Mouse (Mus musculus) kidney, embryonic 14.5 days (tissue): ENCODE data around the gene Trim65. TPM values are rescaled to one million over a fixed set of nuclear protein-coding genes. Genes with fewer than 3 reads are reported as not detected.

ENCODE experiments used
- ATAC-seq: fragments of 200-750 bp; cut with Nextera tagmentation; 2 replicates; pipeline ENCODE4 v1.8.0; 2017; ENCODE audit warnings: moderate number of reproducible peaks, mild to moderate bottlenecking, moderate TSS enrichment, moderate library complexity; ENCODE audit not compliant: low FRiP score, low TSS enrichment
- H3K27ac ChIP-seq: fragments of 300-500 bp; sonication (generic); 2 replicates; pipeline ENCODE4 v1.5.1; 2014; ENCODE audit warnings: low read depth, mild to moderate bottlenecking, low read length, moderate library complexity, mixed read lengths
- H3K27me3 ChIP-seq: fragments of 300-500 bp; sonication (generic); 2 replicates; pipeline ENCODE4 v1.6.1; 2014; ENCODE audit warnings: mild to moderate bottlenecking, low read length; ENCODE audit not compliant: control insufficient read depth, insufficient read depth
- H3K36me3 ChIP-seq: fragments of 300-500 bp; sonication (generic); 2 replicates; pipeline ENCODE4 v1.6.1; 2014; ENCODE audit warnings: low read length, mixed read lengths; ENCODE audit not compliant: control insufficient read depth, insufficient read depth
- H3K4me1 ChIP-seq: fragments of 300-500 bp; sonication (generic); 2 replicates; pipeline ENCODE4 v1.6.1; 2014; ENCODE audit warnings: low read length, mixed read lengths; ENCODE audit not compliant: control insufficient read depth, insufficient read depth
- H3K4me2 ChIP-seq: fragments of 300-500 bp; sonication (generic); replicated peaks from 2 replicates; pipeline ENCODE4 v1.6.1; 2014; ENCODE audit warnings: low read depth, mild to moderate bottlenecking, low read length
- H3K4me3 ChIP-seq: fragments of 300-500 bp; sonication (generic); 2 replicates; pipeline ENCODE4 v1.5.1; 2014; ENCODE audit warnings: mild to moderate bottlenecking, low read length
- H3K9ac ChIP-seq: fragments of 300-500 bp; sonication (generic); 2 replicates; pipeline ENCODE4 v1.6.1; 2014; ENCODE audit warnings: low read depth, mild to moderate bottlenecking, low read length, moderate library complexity
- H3K9me3 ChIP-seq: fragments of 300-500 bp; sonication (generic); 2 replicates; pipeline ENCODE4 v1.6.1; 2016; ENCODE audit warnings: low read length; ENCODE audit not compliant: control insufficient read depth
- WGBS: fragments of 180-500 bp; shearing (Covaris S2); extraction: QIAGEN DNeasy Blood & Tissue Kit; methylation state at CpG from one replicate; pipeline ENCODE4 v1.1.7; 2014; 5-methylcytosine and 5-hydroxymethylcytosine counted together
- polyA plus RNA-seq: library from polyadenylated mRNA; unstranded; fragments of >200 nt; fragmentation: Nextera tagmentation; extraction: Ambion mirVana; gene quantifications from 2 replicates; pipeline ENCODE4 v1.2.1, GENCODE M21; 2014

Gene Trim65
- polyA plus RNA-seq, 1 experiment from 2014 or later: 4.1 TPM

GRCm38 (mm10) chr11:116078676-116079320, 52.1 kb downstream of the Trim65 start:
- peak overlapping the region; percentile 37; the same call in 1 of the 2 replicates for H3K27ac ChIP-seq
- H3K4me1 ChIP-seq: peaks cover 10% of the 10 kb centered on the region
- 44% methylated on average over 10 of the region's 10 CpGs for WGBS
- no peak for ATAC-seq
- H3K4me2 ChIP-seq: no peak overlapping the region; the same call in none of the 2 replicates
- no peak overlapping the region for H3K4me3 ChIP-seq
- H3K36me3 ChIP-seq: peaks cover 49% of the 10 kb centered on the region
- H3K9me3 ChIP-seq: no peaks in the 10 kb centered on the region
- H3K9ac ChIP-seq: peak overlapping the region; percentile 31; the same call in 1 of the 2 replicates
- H3K27me3 ChIP-seq: no peaks in the 10 kb centered on the region

DNA sequence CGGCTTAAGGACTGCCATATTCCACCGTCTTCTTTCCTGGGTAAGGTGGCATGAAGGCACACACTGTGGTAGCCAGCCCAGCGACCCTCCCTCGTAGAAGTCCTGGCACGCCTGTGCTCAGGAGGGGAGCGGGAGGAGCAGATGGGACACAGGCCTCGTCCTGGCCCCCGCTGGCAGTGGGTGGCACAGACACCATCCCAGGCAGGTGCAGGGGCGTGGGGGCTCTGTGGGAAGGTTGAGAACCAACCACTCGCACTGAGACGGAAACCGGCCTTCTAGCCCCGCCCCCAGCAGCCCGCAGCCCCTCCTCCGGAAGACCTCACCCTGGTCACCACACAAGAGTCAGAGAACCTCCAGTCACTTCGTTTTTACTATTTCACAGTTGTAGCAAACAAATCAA, 52.7 kb downstream of the Trim65 start:
- Histone ChIP-seq H3K27me3 (no peaks in the 10 kb centered on the region), H3K4me2 (peak overlapping the region; percentile 49), H3K4me1 (peaks cover 10% of the 10 kb centered on the region), H3K9ac (peak overlapping the region; percentile 50; the same call in 1 of the 2 replicates), H3K4me3 (peak overlapping the region; percentile 27), H3K27ac (peak overlapping the region; percentile 14; the same call in 1 of the 2 replicates), H3K36me3 (peaks cover 43% of the 10 kb centered on the region), H3K9me3 (no peaks in the 10 kb centered on the region)
- WGBS: 8% methylated on average over 16 of the region's 16 CpGs
- ATAC-seq: 0 out of 2 replicates have a peak, but pooled peaks have one; percentile 30

DNA sequence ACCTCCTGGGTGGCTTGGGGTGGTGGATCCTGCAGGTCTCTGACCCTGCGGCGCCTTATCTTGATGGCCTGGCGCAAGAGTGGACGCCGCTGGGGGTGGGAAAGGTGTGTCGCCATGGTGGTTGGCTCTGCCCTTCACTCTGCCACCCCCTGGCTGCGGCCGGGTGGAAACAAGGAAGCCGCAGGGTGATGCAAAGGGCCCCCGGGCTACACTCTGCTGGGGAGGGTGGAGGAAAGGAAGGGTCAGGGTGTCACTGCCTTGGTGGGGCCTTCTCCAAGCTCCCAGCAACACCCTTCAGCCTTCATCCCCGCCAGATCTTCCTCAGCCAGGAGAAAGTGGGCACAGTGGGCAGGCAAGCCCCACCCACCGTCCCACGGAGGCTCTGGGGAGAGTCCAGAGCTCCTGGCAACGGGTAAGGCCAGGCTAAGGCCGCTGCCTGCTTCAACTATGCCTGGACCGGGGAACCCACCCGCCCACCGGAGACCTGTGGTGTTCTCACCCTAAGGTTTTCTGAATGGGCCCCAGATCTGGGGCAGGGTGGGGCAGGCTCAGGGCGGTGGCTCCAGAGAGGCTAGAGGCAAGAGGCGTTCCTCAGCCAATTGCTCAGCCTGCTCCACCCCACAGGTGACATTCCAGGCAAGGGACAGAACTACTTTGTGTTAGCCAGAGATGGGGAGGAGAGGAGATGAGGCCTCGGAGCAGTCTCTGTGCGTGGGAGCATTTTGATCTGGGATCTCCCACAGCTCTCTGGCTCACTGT, 53.3 kb downstream of the Trim65 start, which contains the start of gene Unc13d:
Unc13d (minus strand) TSS at position 516 of the 759 bp plus-strand sequence.
- Histone ChIP-seq H3K9ac (peak within 1 kb of the TSS; percentile 50; the same call in 1 of the 2 replicates), H3K27ac (peak within 1 kb of the TSS; percentile 37; the same call in 1 of the 2 replicates), H3K9me3 (no peaks in the 10 kb centered on the region), H3K36me3 (peaks cover 39% of the 10 kb centered on the region), H3K27me3 (no peaks in the 10 kb centered on the region), H3K4me2 (peak within 1 kb of the TSS; percentile 49), H3K4me1 (peaks cover 10% of the 10 kb centered on the region), H3K4me3 (peak within 1 kb of the TSS; percentile 27)
- no peak for ATAC-seq
- WGBS: 53% methylated on average over 22 of the region's 22 CpGs

DNA sequence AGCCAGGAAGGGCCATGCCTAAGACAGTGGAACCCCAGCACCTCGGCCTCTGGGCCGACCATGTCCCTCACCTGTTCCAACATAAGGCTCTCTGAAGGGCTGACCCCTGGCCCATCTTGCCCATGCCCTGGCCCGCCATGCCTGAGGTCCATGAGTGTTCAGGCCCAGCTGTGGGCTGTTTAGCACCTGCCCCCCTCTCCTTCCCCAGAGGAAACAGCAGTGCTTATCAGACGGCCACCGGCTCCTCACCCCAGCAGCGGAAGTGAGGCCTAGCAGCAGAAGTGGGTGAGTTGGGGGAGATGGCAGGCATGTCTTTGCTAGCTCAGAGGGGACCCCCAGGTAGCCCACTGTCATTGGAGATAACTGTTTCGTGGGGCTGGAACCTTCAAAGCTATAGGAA, 54.1 kb downstream of the Trim65 start:
- Histone ChIP-seq H3K9me3 (no peaks in the 10 kb centered on the region), H3K4me2 (no peak overlapping the region), H3K9ac (no peak overlapping the region), H3K36me3 (peaks cover 32% of the 10 kb centered on the region), H3K4me3 (no peak overlapping the region), H3K27ac (no peak overlapping the region), H3K4me1 (peaks cover 10% of the 10 kb centered on the region), H3K27me3 (no peaks in the 10 kb centered on the region)
- no peak for ATAC-seq
- WGBS: 84% methylated on average over 7 of the region's 7 CpGs

- Histone ChIP-seq H3K4me3 (no peak overlapping the region), H3K4me1 (peaks cover 10% of the 10 kb centered on the region), H3K9me3 (no peaks in the 10 kb centered on the region), H3K27ac (no peak overlapping the region), H3K36me3 (peaks cover 26% of the 10 kb centered on the region), H3K4me2 (no peak overlapping the region), H3K9ac (no peak overlapping the region), H3K27me3 (no peaks in the 10 kb centered on the region)
- no peak for ATAC-seq
- 66% methylated on average over 7 of the region's 7 CpGs for WGBS
Observed at GRCm38 (mm10) chr11:116076266-116076540, 54.7 kb downstream of the Trim65 start.

DNA sequence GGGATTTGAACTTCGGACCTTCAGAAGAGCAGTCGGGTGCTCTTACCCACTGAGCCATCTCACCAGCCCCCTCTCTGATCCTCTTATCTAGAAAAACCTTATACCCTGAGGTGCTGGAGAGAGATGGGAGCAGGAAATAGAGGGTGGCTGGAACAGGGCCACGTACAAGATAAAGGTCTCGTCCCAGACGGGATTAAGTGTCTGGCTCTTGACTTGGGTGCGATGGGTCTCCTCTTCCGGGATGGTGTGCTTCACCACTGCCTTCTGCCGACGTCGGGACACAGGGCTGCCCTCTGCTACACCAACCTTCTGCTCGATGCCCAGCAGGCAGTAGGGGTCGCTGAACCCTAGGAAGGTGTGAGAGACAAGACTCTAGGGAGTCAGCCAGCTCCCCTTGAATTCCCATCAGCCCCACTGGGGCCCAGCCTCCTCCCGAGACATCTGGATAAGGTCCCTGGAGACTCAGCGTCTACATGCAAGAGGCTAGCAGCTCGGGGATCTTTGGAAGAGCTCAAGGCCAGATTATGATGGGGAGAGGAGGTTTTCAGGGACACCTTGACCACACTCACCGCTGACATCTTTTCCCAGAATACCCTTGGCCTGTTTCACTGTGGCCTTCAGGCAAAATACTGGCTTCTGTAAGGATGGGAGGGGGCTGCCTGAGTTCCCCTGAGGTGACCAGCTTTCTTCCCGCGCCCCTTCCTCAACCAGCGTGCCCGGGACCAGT, 55.2 kb downstream of the Trim65 start:
- ATAC-seq: no peak
- H3K9me3 ChIP-seq: no peaks in the 10 kb centered on the region
- H3K4me2 ChIP-seq: no peak overlapping the region
- H3K36me3 ChIP-seq: peaks cover 21% of the 10 kb centered on the region
- H3K4me3 ChIP-seq: no peak overlapping the region
- H3K27me3 ChIP-seq: no peaks in the 10 kb centered on the region
- WGBS: 63% methylated on average over 20 of the region's 20 CpGs
- peaks cover 10% of the 10 kb centered on the region for H3K4me1 ChIP-seq
- no peak overlapping the region for H3K9ac ChIP-seq
- H3K27ac ChIP-seq: no peak overlapping the region

DNA sequence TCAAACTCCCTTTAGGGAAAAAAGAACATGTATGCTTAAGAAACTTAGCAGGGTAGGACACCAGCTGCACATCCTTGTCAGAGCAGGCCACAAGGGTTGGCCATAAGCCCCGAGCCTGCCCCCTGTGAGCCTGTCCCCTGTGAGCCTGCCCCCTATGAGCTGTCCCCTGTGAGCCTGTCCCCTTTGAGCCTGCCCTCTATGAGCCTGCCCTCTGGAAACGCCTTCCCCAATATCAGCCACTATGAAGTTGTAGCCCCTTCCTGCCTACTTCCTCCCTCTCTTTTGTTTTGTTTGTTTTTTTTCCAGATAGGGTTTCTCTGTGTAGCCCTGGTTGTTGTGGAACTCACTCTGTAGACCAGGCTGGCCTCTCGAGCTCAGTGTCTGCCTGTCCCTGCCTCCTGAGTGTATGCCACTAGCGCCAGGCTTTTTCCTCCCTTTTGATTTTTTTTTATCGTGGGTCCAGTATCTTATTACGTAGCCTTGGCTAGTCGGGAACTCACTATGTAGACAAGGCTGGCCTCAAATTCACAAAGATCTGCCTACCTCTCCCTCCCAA, 56.4 kb downstream of the Trim65 start:
- H3K36me3 ChIP-seq: peaks cover 9% of the 10 kb centered on the region
- 48% methylated on average over 7 of the region's 7 CpGs for WGBS
- no peak for ATAC-seq
- H3K4me3 ChIP-seq: no peak overlapping the region
- H3K27me3 ChIP-seq: no peaks in the 10 kb centered on the region
- H3K4me2 ChIP-seq: no peak overlapping the region
- H3K9ac ChIP-seq: no peak overlapping the region
- no peaks in the 10 kb centered on the region for H3K9me3 ChIP-seq
- H3K27ac ChIP-seq: no peak overlapping the region
- peaks cover 10% of the 10 kb centered on the region for H3K4me1 ChIP-seq

GRCm38 (mm10) chr11:116072608-116073007, 58.3 kb downstream of the Trim65 start:
- Histone ChIP-seq H3K4me1 (no peaks in the 10 kb centered on the region), H3K27ac (no peak overlapping the region), H3K4me2 (no peak overlapping the region), H3K9ac (no peak overlapping the region), H3K4me3 (no peak overlapping the region), H3K36me3 (no peaks in the 10 kb centered on the region), H3K9me3 (no peaks in the 10 kb centered on the region), H3K27me3 (no peaks in the 10 kb centered on the region)
- WGBS: 93% methylated on average over 3 of the region's 3 CpGs
- no peak for ATAC-seq
